Mouse (Mus musculus) left cerebral cortex, postnatal 10 days (tissue): ENCODE measurements around the gene Cracr2b. TPM values are rescaled to one million over a fixed set of nuclear protein-coding genes. Genes with fewer than 3 reads are reported as not detected.
A peak's percentile ranks its signal among the peaks of the same experiment; 100 is the strongest.

Source experiments
- DNase-seq, 2 experiments: peaks; one replicate each; pipeline ENCODE4 v3.0.0; 2021 to 2022; ENCODE audit warnings: low spot score in 2 of 2, mixed read lengths in 1 of 2; ENCODE audit errors: extremely low spot score in 1 of 2
- intact Hi-C: fragments of 180-260 bp; cut with DNase I; formaldehyde crosslinking; loops from one replicate; pipeline ENCODE4 v1.15.1; 2025
- total RNA-seq, 2 experiments: library from RNA; stranded (reverse); gene quantifications; 2 replicates each; pipeline ENCODE4 v1.2.3; 2021

Cracr2b gene
- total RNA-seq, 2 experiments from 2014 or later: 3.4 to 5.8 TPM

DNA sequence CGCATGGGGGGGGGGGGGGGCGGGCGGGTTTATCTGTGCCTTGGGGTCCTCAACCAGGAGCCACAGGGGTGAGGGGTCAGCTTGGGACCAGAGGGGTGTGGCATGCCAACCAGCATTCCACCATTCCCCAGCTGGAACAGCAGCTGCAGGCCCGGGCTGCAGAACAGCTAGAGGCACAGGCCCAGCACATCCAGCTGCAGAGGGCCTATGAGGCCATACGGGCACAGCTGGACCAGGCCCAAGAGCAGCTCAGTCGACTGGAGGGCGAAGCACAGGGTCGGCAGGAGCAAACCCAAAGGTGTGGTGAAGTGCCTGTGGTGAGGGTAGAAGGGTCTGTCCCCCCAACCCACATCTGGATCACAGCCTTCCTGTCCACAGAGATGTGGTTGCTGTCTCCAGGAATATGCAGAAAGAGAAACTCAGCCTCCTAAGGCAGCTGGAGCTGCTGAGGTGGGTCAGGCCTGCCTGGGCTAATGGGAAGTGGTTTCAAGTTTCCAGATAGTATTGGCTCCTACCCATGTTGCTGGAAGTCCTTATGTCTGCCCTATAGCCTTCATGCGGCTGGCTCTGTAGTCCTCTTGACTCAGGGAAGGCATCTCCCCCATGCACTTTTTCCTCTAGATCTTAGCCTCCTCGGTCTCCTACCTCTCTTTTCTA, 4.6 kb downstream of the Cracr2b start:
- DNase-seq: peak in 1 of 2 experiments; percentile 58
- intact Hi-C loops: no loop called here

DNA sequence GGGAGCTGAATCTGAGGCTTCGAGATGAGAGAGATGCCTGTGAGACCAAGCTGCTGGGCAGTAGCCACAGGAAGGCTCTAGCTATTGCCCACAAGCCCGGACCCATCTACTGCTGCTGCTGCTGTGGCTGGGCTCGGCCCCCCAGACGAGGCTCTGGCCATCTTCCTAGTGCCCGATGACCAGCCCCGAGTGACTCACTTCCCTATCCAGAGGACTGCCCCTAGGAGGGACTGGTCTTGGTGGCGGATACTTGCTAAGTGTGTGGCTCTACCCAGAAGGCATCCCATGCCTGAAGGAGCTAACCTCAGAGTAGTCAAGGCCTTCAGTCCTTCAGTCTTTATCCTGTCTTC, 5.1 kb downstream of the Cracr2b start:
- intact Hi-C loops: no loop called here
- DNase-seq: peak in 1 of 2 experiments; percentile 48

DNA sequence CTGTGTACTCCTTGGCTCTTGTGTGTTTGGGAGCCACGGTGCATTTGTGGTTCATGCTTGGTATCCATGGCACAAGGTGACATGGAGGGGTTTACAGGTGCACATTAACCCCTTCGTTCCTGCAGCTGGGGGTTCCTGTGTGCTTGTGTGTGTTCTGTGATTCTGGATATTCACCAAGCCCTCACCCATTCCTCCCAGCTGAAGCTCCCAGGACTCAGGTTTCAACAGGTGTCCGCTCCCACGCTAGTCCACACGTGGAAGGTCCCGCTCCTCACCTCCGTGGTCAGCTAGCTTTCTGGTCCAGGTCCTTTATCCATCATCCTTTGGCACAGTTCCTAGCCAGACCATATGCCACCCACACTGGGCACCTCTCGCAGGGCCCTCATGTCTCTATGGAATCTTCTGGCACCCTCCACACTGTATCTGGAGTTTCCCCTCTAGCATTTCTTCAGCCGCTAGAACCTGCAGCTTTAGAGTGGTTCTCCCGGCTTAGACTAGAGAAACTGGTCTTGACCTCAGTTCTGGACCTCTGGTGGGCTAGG, 5.8 kb downstream of the Cracr2b start:
- intact Hi-C loops: no loop called here
- no peak for DNase-seq

DNA sequence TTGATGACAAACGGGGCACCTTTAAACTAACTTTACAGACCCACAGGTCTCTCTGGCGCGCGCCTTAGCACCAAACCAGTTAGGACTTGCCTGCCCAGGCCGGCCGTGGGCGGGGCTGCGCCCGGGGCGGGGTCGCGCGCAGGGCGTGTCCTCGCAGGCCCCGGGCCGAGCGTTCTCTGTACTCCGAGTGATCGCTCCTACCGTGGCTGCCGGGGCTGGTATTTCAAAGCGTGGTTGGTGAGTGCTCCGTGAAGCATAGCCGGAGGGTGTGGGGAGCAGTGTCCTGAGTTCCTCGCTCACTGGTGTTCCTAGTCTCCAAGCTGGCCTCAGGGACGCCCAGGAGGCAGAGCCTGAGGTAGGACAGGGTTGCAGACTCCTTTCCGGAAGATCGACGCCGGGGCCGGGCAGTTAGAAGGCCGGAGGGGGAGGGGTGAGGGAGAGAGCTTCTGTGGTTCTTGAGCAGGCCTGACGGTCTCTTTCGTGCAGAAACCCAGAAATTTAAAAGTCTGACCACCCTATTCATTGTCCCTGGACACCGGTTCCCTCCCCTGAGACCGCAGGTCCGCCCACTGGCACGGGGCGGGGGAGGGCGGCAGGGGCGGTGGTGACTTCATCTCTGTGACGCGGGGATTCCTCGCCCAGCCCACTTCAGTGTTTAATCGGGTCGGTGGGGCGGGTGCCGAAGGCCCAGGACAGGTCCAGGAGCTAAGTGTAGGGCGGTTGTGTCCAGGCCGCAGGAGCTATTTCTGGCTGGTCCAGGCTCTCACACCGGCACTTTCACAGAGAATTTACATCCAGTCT, 6.5 kb downstream of the Cracr2b start, which contains the start of gene Cd151:
TSS of gene Cd151 (plus strand) at position 163 of the 801 bp plus-strand sequence.
- intact Hi-C loops: no loop called here

DNA sequence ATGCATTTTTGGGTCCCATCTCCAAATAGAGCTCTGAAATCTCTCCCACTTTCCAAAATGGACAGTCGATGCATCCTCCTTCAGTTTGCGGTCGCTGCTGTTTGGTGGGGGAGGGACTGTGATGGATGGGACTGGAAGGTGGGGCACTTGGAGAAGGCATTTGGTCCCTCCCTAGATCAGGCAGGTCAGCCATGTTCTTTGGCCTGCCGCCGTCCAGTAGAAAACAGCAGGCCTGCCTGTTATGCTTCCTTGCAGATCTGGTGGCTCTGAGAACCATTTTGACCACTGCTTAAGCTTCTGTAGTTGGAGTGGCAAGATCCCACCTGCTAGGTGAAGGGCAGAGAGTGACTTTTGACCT, 7.2 kb downstream of the Cracr2b start:
- no peak for DNase-seq
- intact Hi-C loops: no loop called here

More for the DNA sequence above, 6.5 kb downstream of the Cracr2b start, which contains the start of gene Cd151:
- DNase-seq: peak; percentile 60 to 91

DNA sequence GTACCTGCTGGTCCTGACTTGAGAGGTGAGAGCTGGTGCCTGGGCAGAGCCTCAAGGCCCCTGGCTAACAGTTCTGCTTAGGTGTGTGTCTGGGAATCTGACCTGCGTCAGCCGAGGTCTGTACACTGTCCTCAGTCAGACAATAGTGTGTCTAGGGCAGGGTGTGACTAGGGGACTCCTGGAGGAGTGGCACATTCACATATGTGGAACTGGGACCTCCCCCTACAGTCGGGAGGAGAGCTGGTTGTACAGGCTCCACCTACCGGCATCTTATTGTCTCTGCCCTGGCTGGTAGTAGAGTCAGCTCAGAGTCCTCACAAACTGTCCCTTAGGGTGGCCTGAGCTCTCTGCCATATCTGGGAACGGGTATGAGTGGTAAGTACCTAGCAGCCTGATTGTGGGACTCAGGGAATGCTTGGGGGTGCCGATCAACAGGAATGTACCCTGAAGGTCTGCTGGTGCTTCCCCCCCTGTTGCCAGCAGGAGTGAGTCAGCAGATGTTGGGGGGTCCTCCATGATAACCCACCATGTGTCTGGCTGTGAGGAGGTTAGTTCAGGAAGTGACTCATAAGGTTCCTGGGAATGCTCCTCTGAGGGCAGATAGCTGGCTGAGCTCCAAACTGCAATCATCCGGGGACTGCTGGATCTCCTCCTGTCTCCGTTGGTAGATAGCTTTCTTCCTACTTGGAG, 7.8 kb downstream of the Cracr2b start:
- DNase-seq: peak in 1 of 2 experiments; percentile 78
- intact Hi-C loops: no loop called here

DNA sequence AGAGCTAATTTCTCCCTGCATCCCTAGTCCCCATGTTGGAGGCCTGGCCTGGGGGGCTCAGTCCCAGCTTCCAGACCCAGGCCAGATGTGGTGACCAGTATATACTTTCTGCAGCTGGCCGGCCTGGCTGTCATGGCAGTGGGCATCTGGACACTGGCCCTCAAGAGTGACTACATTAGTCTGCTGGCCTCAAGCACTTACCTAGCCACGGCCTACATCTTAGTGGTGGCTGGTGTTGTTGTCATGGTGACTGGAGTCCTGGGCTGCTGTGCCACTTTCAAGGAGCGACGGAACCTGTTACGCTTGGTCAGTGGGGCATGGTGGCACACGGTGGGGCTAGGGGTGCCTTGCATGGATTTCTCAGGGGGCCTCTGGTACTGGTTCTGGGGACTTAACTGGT, 8.5 kb downstream of the Cracr2b start:
- intact Hi-C loops: no loop called here
- no peak for DNase-seq

DNA sequence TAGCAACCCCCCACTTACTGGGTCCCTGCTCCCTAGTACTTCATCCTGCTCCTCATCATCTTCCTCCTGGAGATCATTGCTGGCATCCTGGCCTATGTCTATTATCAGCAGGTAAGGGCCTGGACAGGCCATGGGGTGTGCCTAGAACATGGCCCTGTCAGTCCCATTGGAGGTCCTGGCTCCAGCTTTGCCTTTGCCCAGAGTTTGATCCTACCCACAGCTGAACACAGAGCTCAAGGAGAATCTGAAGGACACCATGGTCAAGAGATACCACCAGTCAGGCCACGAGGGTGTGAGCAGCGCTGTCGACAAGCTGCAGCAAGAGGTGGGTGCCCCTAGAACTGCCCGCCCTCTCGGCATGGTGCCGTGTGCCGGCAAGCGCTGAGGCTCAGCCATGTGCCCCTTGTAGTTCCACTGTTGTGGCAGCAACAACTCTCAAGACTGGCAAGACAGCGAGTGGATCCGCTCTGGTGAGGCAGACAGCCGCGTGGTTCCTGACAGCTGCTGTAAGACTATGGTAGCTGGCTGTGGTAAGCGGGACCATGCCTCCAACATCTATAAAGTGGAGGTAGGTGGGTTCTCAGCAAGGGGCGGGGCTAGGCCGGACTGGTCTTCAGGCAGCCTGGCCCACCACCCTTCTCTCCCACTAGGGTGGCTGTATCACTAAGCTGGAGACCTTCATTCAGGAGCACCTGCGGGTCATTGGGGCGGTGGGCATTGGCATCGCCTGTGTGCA, 9.2 kb downstream of the Cracr2b start:
- intact Hi-C loops: no loop called here
- DNase-seq: no peak

DNA sequence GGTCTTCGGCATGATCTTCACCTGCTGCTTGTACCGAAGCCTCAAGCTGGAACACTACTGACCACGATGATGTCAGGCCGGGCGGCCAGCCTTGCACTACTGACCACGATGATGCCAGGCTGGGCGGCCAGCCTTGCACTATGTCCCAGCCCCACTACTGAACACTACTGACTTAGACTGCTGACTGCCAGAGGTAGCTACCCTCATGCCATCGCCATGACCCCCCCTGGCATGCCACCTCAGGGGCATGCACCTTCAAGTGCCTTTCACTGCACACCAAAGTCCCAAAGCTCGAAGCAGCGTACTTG, 9.7 kb downstream of the Cracr2b start:
- DNase-seq: no peak
- intact Hi-C loops: no loop called here

DNA sequence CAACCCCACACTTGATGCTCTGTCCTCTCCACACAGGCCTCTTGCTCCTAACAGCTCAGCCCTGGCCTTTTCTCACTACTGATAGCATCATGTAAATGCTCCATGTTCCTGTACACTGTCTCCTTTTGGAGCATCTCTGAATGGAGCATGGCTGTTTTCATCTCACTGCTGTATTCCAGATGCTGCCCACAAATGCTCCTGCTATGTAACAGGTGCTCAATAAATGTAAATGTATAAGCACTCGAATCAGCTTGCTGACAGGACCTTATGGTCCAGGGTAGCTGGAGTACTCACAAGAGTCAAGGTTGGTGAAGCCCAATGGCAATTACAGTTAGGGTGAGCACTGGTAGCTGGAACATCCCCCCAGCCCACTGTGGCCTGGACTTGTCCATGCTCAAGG, 10.3 kb downstream of the Cracr2b start:
- DNase-seq: no peak
- intact Hi-C loops: no loop called here

DNA sequence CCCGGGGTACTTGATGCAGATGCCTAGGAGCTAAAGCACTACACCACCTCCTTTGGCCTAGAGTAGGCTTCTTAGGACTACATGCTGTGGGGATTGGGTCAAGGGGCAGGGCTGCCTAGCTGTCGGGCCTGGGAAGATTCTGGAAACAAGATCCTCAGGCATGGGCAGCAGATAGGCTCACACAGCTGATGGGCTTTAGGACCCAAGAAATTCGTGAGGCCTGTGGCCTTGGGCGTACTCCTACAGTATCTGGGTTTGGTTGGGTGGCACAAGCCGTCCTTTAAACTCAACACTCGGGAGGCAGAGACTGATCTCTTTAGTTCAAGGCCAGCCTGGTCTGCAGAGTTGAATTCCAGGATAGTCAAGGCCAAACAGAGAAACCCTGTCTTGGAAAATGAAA, 11.3 kb downstream of the Cracr2b start:
- no peak for DNase-seq
- intact Hi-C loops: no loop called here

DNA sequence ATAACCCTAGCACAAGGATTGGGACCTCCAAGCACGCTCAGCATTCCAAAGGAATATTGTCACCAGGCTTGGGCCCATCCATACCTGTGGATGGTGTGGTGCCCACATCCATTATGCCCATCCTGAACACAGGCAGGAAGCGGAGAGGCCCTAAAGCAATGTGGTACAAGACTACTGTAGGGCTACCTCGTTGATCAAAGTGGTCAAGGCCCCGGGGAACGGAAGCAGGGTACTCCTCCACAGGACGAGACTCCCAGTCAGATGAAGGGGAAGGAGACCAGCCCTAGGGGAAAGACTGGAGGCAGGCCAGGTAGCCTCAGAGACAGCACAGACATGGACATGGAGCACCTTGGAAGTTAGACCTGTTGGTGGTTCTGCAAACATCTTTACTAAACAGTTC, 11.9 kb downstream of the Cracr2b start:
- DNase-seq: no peak
- intact Hi-C loops: no loop called here

DNA sequence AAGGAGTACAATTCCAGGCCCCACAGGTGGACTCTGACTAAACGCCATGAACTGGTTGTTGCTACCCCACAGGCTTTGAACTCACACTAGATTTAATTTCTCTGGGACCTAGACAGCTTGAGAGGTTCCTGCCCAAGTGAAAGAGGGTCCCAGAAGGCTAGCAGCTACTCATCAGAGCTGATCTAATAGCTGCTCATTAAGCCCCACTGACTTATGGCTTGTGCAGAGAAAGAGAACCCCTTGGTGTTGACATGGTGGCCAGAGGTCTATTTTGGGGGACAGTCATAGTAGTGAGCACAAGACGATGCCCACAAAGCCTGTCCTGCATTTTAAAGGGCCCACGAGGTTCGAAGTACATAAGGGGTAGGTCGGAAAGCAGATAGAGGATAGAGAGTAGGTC, 13.3 kb downstream of the Cracr2b start:
- intact Hi-C loops: no loop called here
- DNase-seq: no peak

DNA sequence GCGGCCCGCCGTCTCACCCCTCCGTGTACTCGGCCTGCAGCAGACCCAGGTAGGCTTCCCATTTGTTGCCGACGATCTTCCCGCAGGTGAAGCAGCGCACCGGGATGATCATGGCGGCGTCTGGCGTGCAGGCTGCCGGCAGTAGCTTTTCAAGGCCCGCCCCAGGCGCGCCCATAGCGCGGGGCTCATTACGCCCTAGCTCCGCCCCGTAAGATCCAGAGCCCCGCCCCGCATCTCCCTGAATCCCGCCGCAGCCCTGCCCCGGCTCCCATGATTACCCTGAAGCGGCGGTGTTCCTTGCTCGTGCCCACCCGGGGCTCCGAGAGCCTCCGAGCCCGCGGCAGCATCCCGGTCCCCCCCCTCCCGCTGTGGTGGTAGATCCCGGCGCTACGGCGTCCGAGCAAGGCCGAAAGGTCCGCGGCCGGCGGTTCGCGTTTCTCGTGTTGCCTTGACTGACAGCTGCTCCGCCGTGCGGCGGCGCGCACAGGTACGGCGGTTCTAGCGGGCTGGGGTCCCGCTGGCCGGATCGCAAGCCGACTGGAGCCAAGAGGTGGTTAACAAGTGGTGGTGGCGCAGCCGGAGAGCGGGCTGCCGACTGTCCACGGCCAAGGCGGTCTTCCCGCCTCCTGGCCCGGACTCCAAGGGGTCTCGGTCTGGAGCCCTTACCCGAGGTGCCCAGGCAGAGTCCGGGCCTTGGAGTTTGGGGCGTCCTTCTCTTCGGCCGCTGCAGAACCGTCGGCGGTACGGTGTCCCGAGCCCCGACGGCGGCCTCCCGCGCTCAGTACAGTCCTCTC, 14.3 kb downstream of the Cracr2b start, which contains the start of the genes Polr2l and Tspan4:
TSS of gene Polr2l (minus strand) at position 122 of the 794 bp plus-strand sequence.
TSS of gene Tspan4 (plus strand) at position 230 of the 794 bp plus-strand sequence.
- intact Hi-C loops: no loop called here
- DNase-seq: peak; percentile 77 to 90

DNA sequence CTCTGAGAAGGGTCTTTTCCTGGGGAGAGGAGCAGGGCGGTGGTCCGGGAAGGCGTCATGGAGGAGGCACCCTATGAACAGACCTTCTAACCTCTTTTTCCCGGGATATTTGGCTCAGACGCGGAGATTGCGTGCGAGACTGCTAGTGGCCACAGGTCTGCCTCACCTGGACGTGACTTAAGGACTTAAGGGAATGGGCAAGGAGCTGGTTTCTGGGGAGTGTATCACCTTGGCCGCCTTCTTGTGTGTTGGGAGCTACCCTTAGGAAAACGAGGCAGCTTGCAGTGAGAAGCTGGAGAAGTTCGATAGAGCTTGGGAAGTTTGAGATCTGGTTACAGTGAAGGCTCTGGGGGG, 14.9 kb downstream of the Cracr2b start:
- DNase-seq: no peak
- intact Hi-C loops: no loop called here

DNA sequence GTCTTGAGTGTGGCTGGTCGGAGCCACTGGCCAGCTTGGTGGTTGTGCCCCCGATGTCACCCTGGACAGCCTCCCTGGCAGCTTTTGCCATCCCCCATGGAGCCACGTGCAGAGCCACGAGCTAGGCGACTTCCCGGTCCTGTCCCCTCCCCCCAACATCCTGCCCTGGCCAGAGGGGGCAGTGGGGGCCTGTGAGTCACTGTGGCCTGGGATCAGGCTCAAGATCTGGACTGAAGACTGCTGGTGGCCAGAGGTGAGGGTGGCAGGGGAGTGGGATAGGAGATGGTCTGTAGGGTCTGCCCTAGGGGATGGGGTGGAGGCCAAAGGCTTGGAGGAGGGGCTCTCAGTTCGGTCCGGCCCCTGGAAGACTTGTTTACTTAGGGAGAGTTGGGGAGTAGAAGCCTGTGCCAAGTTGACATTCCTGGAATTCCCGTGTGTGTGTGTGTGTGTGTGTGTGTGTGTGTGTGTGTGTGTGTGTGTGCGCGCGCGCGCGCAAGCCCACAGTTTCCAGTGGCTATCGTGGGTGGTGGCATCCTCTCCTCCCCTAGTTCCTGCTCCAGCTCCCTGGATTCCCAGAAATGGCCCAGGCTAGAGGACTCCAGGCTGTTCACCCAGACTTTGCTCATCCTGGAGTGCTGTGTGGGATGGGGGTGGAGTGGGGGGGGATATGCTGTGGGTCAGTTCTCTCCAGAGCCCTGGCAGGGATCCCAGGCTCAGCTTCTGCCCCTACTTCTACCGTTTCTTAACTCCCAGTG, 15.5 kb downstream of the Cracr2b start:
- intact Hi-C loops: no loop called here
- DNase-seq: peak in 1 of 2 experiments; percentile 93

DNA sequence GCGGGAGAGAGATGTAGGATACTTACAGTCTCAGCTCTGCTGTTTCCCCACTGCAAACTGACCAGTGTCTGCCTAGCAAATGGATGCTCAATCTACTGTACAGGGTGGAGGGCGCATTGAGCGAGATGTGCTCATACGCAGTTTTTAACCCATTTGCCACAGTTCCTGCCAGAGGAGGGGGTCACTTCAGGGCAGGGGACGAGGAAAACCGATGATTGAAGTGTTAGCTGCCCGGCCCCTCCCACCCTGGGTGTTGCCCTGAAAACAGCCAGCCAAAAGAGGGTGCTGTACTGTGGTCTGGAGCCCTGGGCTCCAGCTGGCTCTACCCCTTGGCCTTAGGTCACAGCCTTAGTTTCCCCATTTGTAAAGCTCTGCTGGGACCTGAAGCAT, 16.1 kb downstream of the Cracr2b start:
- DNase-seq: peak in 1 of 2 experiments; percentile 55
- intact Hi-C loops: no loop called here
